Mouse (Mus musculus) brain, embryonic 14.5 days (tissue): ENCODE results near the gene Gpr132.

Experiments used
- CTCF ChIP-seq: fragments of 200-500 bp; IDR thresholded peaks from 2 replicates; pipeline ENCODE4 v1.5.1; 2012; ENCODE audit warnings: inconsistent platforms, mild to moderate bottlenecking, moderate library complexity, borderline replicate concordance; ENCODE audit not compliant: insufficient read depth, insufficient read length; ENCODE audit errors: extremely low read depth
- POLR2A ChIP-seq: fragments of 200-500 bp; IDR thresholded peaks from 2 replicates; pipeline ENCODE4 v1.6.1; 2012; ENCODE audit warnings: mild to moderate bottlenecking, inconsistent platforms, borderline replicate concordance; ENCODE audit not compliant: poor library complexity, insufficient read depth, insufficient read length, severe bottlenecking; ENCODE audit errors: extremely low read depth

- TF ChIP-seq CTCF, result no peak
- no peak for TF ChIP-seq POLR2A
Observed at GRCm38 (mm10) chr12:112854610-112855333, 13.3 kb downstream of the Gpr132 start.
